Mouse (Mus musculus) E14TG2a.4 (cell line): Measurements from ENCODE around the gene Ranbp9.

Experiments used
- CTCF ChIP-seq: conservative IDR thresholded peaks from 2 replicates; pipeline ENCODE4 v1.5.1; 2014; ENCODE audit warnings: low read length
- POU5F1 ChIP-seq: IDR thresholded peaks from 2 replicates; pipeline ENCODE4 v1.6.1; 2014; ENCODE audit warnings: low read length, borderline replicate concordance

GRCm38 (mm10) chr13:43374918-43375432, 106.1 kb downstream of the Ranbp9 start:
- no peak for TF ChIP-seq CTCF
- no peak for TF ChIP-seq POU5F1
